Comparison of ENCODE assay signal across 7 mouse cellular contexts in the genomic region with DNA sequence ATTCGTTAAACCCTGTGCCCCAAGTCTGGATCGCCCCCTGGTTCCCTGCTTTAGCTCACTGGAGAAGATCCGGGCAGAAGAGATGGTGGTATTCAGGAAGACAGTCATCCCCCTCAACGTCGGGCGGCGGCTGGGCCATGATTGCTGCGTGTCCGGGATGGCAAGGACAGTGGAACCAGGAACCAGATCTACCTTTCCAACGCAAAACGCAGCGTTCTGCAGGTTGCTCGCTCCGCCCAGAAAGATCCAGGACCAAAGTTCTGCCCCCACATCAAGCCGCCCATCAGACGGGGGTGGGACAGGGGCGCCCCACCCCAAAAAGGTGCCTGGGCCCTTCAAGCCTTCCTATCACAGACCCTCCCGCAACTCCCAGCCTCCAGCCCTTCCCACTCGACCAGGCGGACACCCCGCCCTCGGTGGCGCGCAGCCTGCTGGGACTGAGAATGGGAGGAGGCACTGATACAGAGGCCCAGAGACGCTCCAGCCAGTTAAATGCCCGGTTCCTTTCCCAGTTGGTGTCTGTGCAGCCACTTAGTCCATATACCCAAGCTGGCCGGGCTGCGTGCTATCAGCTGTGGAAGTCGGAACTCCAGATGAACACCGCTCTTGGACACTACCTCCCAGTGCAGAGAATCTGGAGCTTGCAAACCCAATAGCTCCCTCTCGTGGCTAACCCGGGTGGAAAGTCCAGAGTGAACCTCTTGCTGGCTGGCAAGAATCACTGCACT. TPM values are rescaled to one million over a fixed set of nuclear protein-coding genes. Genes with fewer than 3 reads are reported as not detected.
A peak's percentile ranks its signal among the peaks of the same experiment; 100 is the strongest.
DNase-seq lines count a peak whose midpoint lies in the region; ATAC-seq and TF ChIP-seq lines count a peak whose summit lies in the region.

TSS of gene Decr2 (minus strand) at position 433 of the 728 bp plus-strand sequence.

- peak within 1 kb of the TSS; percentile 84 for H3K4me2 ChIP-seq in intestine, postnatal 0 days (replicated peaks; ENCODE audit: low read depth)
- peak within 1 kb of the TSS; percentile 91 for H3K4me2 ChIP-seq in midbrain, embryonic 12.5 days (replicated peaks)

- H3K4me3 ChIP-seq in embryonic facial prominence, embryonic 10.5 days = peak within 1 kb of the TSS; percentile 62
- peak within 1 kb of the TSS; percentile 57 for H3K4me3 ChIP-seq in intestine, postnatal 0 days (ENCODE audit: low read depth, low read length)
- H3K4me3 ChIP-seq in midbrain, embryonic 12.5 days = peak within 1 kb of the TSS; percentile 54
- peak within 1 kb of the TSS; percentile 85 for H3K4me3 ChIP-seq in small intestine, adult 2 months (ENCODE audit: low read depth, low read length)

- DNase-seq in adrenal gland, postnatal 10 days = peak; percentile 93
- peak; percentile 88 for DNase-seq in embryonic facial prominence, embryonic 10.5 days (ENCODE audit: low spot score)
- DNase-seq in gonadal fat pad, adult 2 months (ENCODE audit: low read depth) = peak; percentile 65
- peak; percentile 90 for DNase-seq in left cerebral cortex, postnatal 4 days

- peaks cover 23% of the 10 kb centered on the region for H3K4me1 ChIP-seq in embryonic facial prominence, embryonic 10.5 days
- H3K4me1 ChIP-seq in intestine, postnatal 0 days (replicated peaks; ENCODE audit: control insufficient read depth, insufficient read depth, low read length) = no peaks in the 10 kb centered on the region
- peaks cover 16% of the 10 kb centered on the region for H3K4me1 ChIP-seq in midbrain, embryonic 12.5 days
- 0 out of 2 replicates have a peak, but pooled peaks cover 2% of the 10 kb centered on the region for H3K4me1 ChIP-seq in small intestine, adult 2 months (ENCODE audit: control insufficient read depth, insufficient read depth, insufficient read length, low read length)

- peaks cover 39% of the 10 kb centered on the region for H3K36me3 ChIP-seq in embryonic facial prominence, embryonic 10.5 days (replicated peaks)
- H3K36me3 ChIP-seq in intestine, postnatal 0 days (ENCODE audit: control insufficient read depth, insufficient read depth) = peaks cover 5% of the 10 kb centered on the region; the same call in 1 of the 2 replicates
- peaks cover 14% of the 10 kb centered on the region for H3K36me3 ChIP-seq in midbrain, embryonic 12.5 days
- H3K36me3 ChIP-seq in small intestine, adult 2 months (ENCODE audit: control insufficient read depth, insufficient read depth, low read length) = peaks cover 5% of the 10 kb centered on the region

- peak; percentile 96 for TF ChIP-seq CTCF in intestine, postnatal 0 days (IDR thresholded peaks at IDR 0.05; ENCODE audit: low read depth)
- peak; percentile 95; the same call in 1 of the 2 replicates for TF ChIP-seq CTCF in small intestine, adult 2 months (IDR thresholded peaks at IDR 0.05; ENCODE audit: extremely low read depth, insufficient read length, insufficient replicate concordance, low read depth, low read length)

- H3K9ac ChIP-seq in intestine, postnatal 0 days (ENCODE audit: low read depth, low read length) = peak within 1 kb of the TSS; percentile 47
- H3K9ac ChIP-seq in midbrain, embryonic 12.5 days (replicated peaks) = peak within 1 kb of the TSS; percentile 78

- intact Hi-C loops in left cerebral cortex, postnatal 4 days (cut with DNase I) = no loop called here

- peak within 1 kb of the TSS; percentile 78 for H3K27ac ChIP-seq in embryonic facial prominence, embryonic 10.5 days (replicated peaks)
- H3K27ac ChIP-seq in intestine, postnatal 0 days (ENCODE audit: low read depth, low read length) = peak within 1 kb of the TSS; percentile 79
- peak within 1 kb of the TSS; percentile 59 for H3K27ac ChIP-seq in midbrain, embryonic 12.5 days (replicated peaks)
- peak within 1 kb of the TSS; percentile 97 for H3K27ac ChIP-seq in small intestine, adult 2 months (ENCODE audit: insufficient read depth, low read depth, low read length)

- no peaks in the 10 kb centered on the region for H3K9me3 ChIP-seq in embryonic facial prominence, embryonic 10.5 days
- no peaks in the 10 kb centered on the region for H3K9me3 ChIP-seq in intestine, postnatal 0 days (ENCODE audit: control insufficient read depth)
- no peaks in the 10 kb centered on the region for H3K9me3 ChIP-seq in midbrain, embryonic 12.5 days

- peak; percentile 8; the same call in 1 of the 2 replicates for TF ChIP-seq POLR2A in small intestine, adult 2 months (IDR thresholded peaks at IDR 0.05; ENCODE audit: low read depth, low read length)

- 2% methylated on average over 32 of the region's 32 CpGs for WGBS in embryonic facial prominence, embryonic 10.5 days
- under 1% methylated on average over 32 of the region's 32 CpGs for WGBS in intestine, postnatal 0 days
- WGBS in midbrain, embryonic 12.5 days = 3% methylated on average over 32 of the region's 32 CpGs
- WGBS in small intestine, adult 2 months = 1% methylated on average over 32 of the region's 32 CpGs

- ATAC-seq in intestine, postnatal 0 days = peak; percentile 95
- ATAC-seq in midbrain, embryonic 12.5 days (ENCODE audit: low FRiP score, low read depth) = peak; percentile 86

- no peaks in the 10 kb centered on the region for H3K27me3 ChIP-seq in embryonic facial prominence, embryonic 10.5 days (replicated peaks; ENCODE audit: low read depth, poor library complexity, severe bottlenecking)
- H3K27me3 ChIP-seq in intestine, postnatal 0 days (replicated peaks; ENCODE audit: control insufficient read depth, insufficient read depth, low read length) = no peaks in the 10 kb centered on the region
- no peaks in the 10 kb centered on the region for H3K27me3 ChIP-seq in midbrain, embryonic 12.5 days
- no peaks in the 10 kb centered on the region for H3K27me3 ChIP-seq in small intestine, adult 2 months (ENCODE audit: control insufficient read depth, insufficient read depth, low read length)

RNA-seq across cellular contexts. Expression of gene Decr2, which starts in this region (rescaled TPM):
- total RNA-seq in adrenal gland, postnatal 10 days (2021) = 10 to 100 TPM; 50.4 to 63.7 TPM
- polyA plus RNA-seq in embryonic facial prominence, embryonic 10.5 days (2016; fragmentation: Nextera tagmentation; extraction: Ambion mirVana) = 29.1 and 30.1 TPM in 2 replicates
- 24.3 and 24.4 TPM in 2 replicates for polyA plus RNA-seq in gonadal fat pad, adult 2 months (2012; rRNA removed)
- polyA plus RNA-seq in intestine, postnatal 0 days (2015; fragmentation: Nextera tagmentation; extraction: Ambion mirVana) = 36.2 and 37.4 TPM in 2 replicates
- 10 to 100 TPM; 21.7 to 24.3 TPM for total RNA-seq in left cerebral cortex, postnatal 4 days (2021)
- 25.1 and 27.7 TPM in 2 replicates for polyA plus RNA-seq in midbrain, embryonic 12.5 days (2016; fragmentation: Nextera tagmentation; extraction: Ambion mirVana)
- 10.9 and 14.5 TPM in 2 replicates for polyA plus RNA-seq in small intestine, adult 2 months (2012; rRNA removed)

Comparison
In these comparisons a context has a peak if more than half of its experiments do, and no peak if none do; other contexts are left out.
1. Peak in every context shown above with its lines: DNase-seq, ATAC-seq, H3K4me3 ChIP-seq and H3K27ac ChIP-seq.